Mouse (Mus musculus): ENCODE measurements around the gene Tenm4. TPM values are rescaled to one million over a fixed set of nuclear protein-coding genes. Genes with fewer than 3 reads are reported as not detected.
A peak's percentile ranks its signal among the peaks of the same experiment; 100 is the strongest.

Gene Tenm4
- 44.4 and 49.9 TPM in 2 replicates for polyA plus RNA-seq (2015; fragmentation: Nextera tagmentation; extraction: Ambion mirVana)

- peak within 1 kb of the TSS; percentile 12 for H3K4me2 ChIP-seq (replicated peaks)
- no peak within 1 kb of the TSS for H3K27ac ChIP-seq
- WGBS = 41% methylated on average over 14 of the region's 14 CpGs
- no peak within 1 kb of the TSS for H3K4me3 ChIP-seq
- H3K4me1 ChIP-seq = peaks cover 12% of the 10 kb centered on the region; the same call in 1 of the 2 replicates
- no peaks in the 10 kb centered on the region for H3K27me3 ChIP-seq
- H3K9me3 ChIP-seq = no peaks in the 10 kb centered on the region
- no peaks in the 10 kb centered on the region for H3K36me3 ChIP-seq
- peak within 1 kb of the TSS; percentile 19; the same call in 1 of the 2 replicates for H3K9ac ChIP-seq
- ATAC-seq (ENCODE audit: low FRiP score, low read depth) = no peak
Measured at GRCm38 (mm10) chr7:96170924-96171595, at the start of gene Tenm4. Gene Tenm4 (plus strand): TSS chr7:96171246.

GRCm38 (mm10) chr7:96130763-96131162, 40.3 kb upstream of the Tenm4 start:
- no peaks in the 10 kb centered on the region for H3K27me3 ChIP-seq
- no peaks in the 10 kb centered on the region for H3K4me1 ChIP-seq
- 43% methylated on average over 4 of the region's 4 CpGs for WGBS
- ATAC-seq (ENCODE audit: low FRiP score, low read depth) = no peak
- H3K27ac ChIP-seq = no peak overlapping the region
- no peak overlapping the region for H3K9ac ChIP-seq
- no peaks in the 10 kb centered on the region for H3K36me3 ChIP-seq
- no peak overlapping the region for H3K4me3 ChIP-seq
- no peak overlapping the region for H3K4me2 ChIP-seq (replicated peaks)
- H3K9me3 ChIP-seq = no peaks in the 10 kb centered on the region

- Histone ChIP-seq H3K27ac (no peak overlapping the region), H3K4me2 (replicated peaks) (no peak overlapping the region), H3K4me1 (no peaks in the 10 kb centered on the region), H3K4me3 (no peak overlapping the region), H3K9me3 (no peaks in the 10 kb centered on the region), H3K27me3 (no peaks in the 10 kb centered on the region), H3K9ac (no peak overlapping the region), H3K36me3 (no peaks in the 10 kb centered on the region)
- no peak for ATAC-seq (ENCODE audit: low FRiP score, low read depth)
- WGBS = 87% methylated on average over 1 of the region's 1 CpGs
Measured at GRCm38 (mm10) chr7:96131175-96131574, 39.9 kb upstream of the Tenm4 start.

GRCm38 (mm10) chr7:96136497-96136961, 34.5 kb upstream of the Tenm4 start:
- no peak overlapping the region for H3K9ac ChIP-seq
- no peak overlapping the region for H3K27ac ChIP-seq
- no peaks in the 10 kb centered on the region for H3K27me3 ChIP-seq
- no peaks in the 10 kb centered on the region for H3K9me3 ChIP-seq
- no peak overlapping the region for H3K4me2 ChIP-seq (replicated peaks)
- no peaks in the 10 kb centered on the region for H3K4me1 ChIP-seq
- H3K36me3 ChIP-seq = no peaks in the 10 kb centered on the region
- 59% methylated on average over 6 of the region's 6 CpGs for WGBS
- no peak; the same call in 1 of the 2 replicates for ATAC-seq (ENCODE audit: low FRiP score, low read depth)
- H3K4me3 ChIP-seq = no peak overlapping the region

- Histone ChIP-seq H3K4me1 (no peaks in the 10 kb centered on the region), H3K4me3 (no peak overlapping the region), H3K27me3 (no peaks in the 10 kb centered on the region), H3K4me2 (replicated peaks) (no peak overlapping the region), H3K9ac (no peak overlapping the region), H3K36me3 (no peaks in the 10 kb centered on the region), H3K9me3 (no peaks in the 10 kb centered on the region), H3K27ac (no peak overlapping the region)
- ATAC-seq (ENCODE audit: low FRiP score, low read depth) = no peak
- whole genome bisulfite sequencing = 85% methylated on average over 4 of the region's 4 CpGs
Measured at GRCm38 (mm10) chr7:96141876-96142275, 29.2 kb upstream of the Tenm4 start.

- no peak overlapping the region for H3K9ac ChIP-seq
- H3K9me3 ChIP-seq = no peaks in the 10 kb centered on the region
- no peak for ATAC-seq (ENCODE audit: low FRiP score, low read depth)
- WGBS = 80% methylated on average over 3 of the region's 3 CpGs
- no peaks in the 10 kb centered on the region for H3K4me1 ChIP-seq
- no peak overlapping the region for H3K4me2 ChIP-seq (replicated peaks)
- H3K27ac ChIP-seq = no peak overlapping the region
- H3K4me3 ChIP-seq = no peak overlapping the region
- no peaks in the 10 kb centered on the region for H3K27me3 ChIP-seq
- H3K36me3 ChIP-seq = no peaks in the 10 kb centered on the region
Measured at GRCm38 (mm10) chr7:96142973-96143596, 28.0 kb upstream of the Tenm4 start.

GRCm38 (mm10) chr7:96147436-96147835, 23.6 kb upstream of the Tenm4 start:
- Histone ChIP-seq H3K4me2 (replicated peaks) (no peak overlapping the region), H3K9ac (no peak overlapping the region), H3K36me3 (no peaks in the 10 kb centered on the region), H3K9me3 (no peaks in the 10 kb centered on the region), H3K4me1 (0 out of 2 replicates have a peak, but pooled peaks cover 2% of the 10 kb centered on the region), H3K27me3 (no peaks in the 10 kb centered on the region), H3K27ac (no peak overlapping the region), H3K4me3 (no peak overlapping the region)
- peak; percentile 48; the same call in 1 of the 2 replicates for ATAC-seq (ENCODE audit: low FRiP score, low read depth)
- WGBS = 41% methylated on average over 4 of the region's 4 CpGs

GRCm38 (mm10) chr7:96148191-96148590, 22.9 kb upstream of the Tenm4 start:
- ATAC-seq (ENCODE audit: low FRiP score, low read depth) = no peak
- 80% methylated on average over 4 of the region's 4 CpGs for WGBS
- Histone ChIP-seq H3K4me3 (no peak overlapping the region), H3K4me2 (replicated peaks) (no peak overlapping the region), H3K27me3 (no peaks in the 10 kb centered on the region), H3K4me1 (peaks cover 7% of the 10 kb centered on the region; the same call in 1 of the 2 replicates), H3K9ac (no peak overlapping the region), H3K9me3 (no peaks in the 10 kb centered on the region), H3K27ac (no peak overlapping the region), H3K36me3 (no peaks in the 10 kb centered on the region)

- no peak for ATAC-seq (ENCODE audit: low FRiP score, low read depth)
- WGBS = 62% methylated on average over 3 of the region's 3 CpGs
- Histone ChIP-seq H3K27me3 (no peaks in the 10 kb centered on the region), H3K36me3 (no peaks in the 10 kb centered on the region), H3K4me3 (no peak overlapping the region), H3K4me2 (replicated peaks) (no peak overlapping the region), H3K27ac (no peak overlapping the region), H3K9me3 (no peaks in the 10 kb centered on the region), H3K9ac (no peak overlapping the region), H3K4me1 (peaks cover 7% of the 10 kb centered on the region; the same call in 1 of the 2 replicates)
Measured at GRCm38 (mm10) chr7:96151277-96151676, 19.8 kb upstream of the Tenm4 start.

- Histone ChIP-seq H3K9me3 (no peaks in the 10 kb centered on the region), H3K4me2 (replicated peaks) (no peak overlapping the region), H3K4me1 (peaks cover 7% of the 10 kb centered on the region; the same call in 1 of the 2 replicates), H3K27me3 (no peaks in the 10 kb centered on the region), H3K9ac (no peak overlapping the region), H3K36me3 (no peaks in the 10 kb centered on the region), H3K27ac (no peak overlapping the region), H3K4me3 (no peak overlapping the region)
- 43% methylated on average over 5 of the region's 5 CpGs for WGBS
- ATAC-seq (ENCODE audit: low FRiP score, low read depth) = no peak
Measured at GRCm38 (mm10) chr7:96151961-96152360, 19.1 kb upstream of the Tenm4 start.

- ATAC-seq (ENCODE audit: low FRiP score, low read depth) = no peak
- Histone ChIP-seq H3K27ac (no peak overlapping the region), H3K27me3 (no peaks in the 10 kb centered on the region), H3K36me3 (no peaks in the 10 kb centered on the region), H3K4me3 (peak overlapping the region; percentile 38), H3K4me1 (peaks cover 7% of the 10 kb centered on the region; the same call in 1 of the 2 replicates), H3K9me3 (no peaks in the 10 kb centered on the region), H3K4me2 (replicated peaks) (peak overlapping the region; percentile 59), H3K9ac (no peak overlapping the region)
- 19% methylated on average over 4 of the region's 4 CpGs for WGBS
Measured at GRCm38 (mm10) chr7:96152431-96152830, 18.6 kb upstream of the Tenm4 start.

GRCm38 (mm10) chr7:96152924-96153359, 18.1 kb upstream of the Tenm4 start:
- peaks cover 7% of the 10 kb centered on the region; the same call in 1 of the 2 replicates for H3K4me1 ChIP-seq
- H3K36me3 ChIP-seq = no peaks in the 10 kb centered on the region
- peak; percentile 95 for ATAC-seq (ENCODE audit: low FRiP score, low read depth)
- no peaks in the 10 kb centered on the region for H3K27me3 ChIP-seq
- H3K27ac ChIP-seq = no peak overlapping the region
- peak overlapping the region; percentile 48 for H3K9ac ChIP-seq
- WGBS = 3% methylated on average over 10 of the region's 10 CpGs
- no peaks in the 10 kb centered on the region for H3K9me3 ChIP-seq
- H3K4me2 ChIP-seq (replicated peaks) = peak overlapping the region; percentile 59
- peak overlapping the region; percentile 38 for H3K4me3 ChIP-seq

Data from limb, embryonic 13.5 days (tissue).